Mouse (Mus musculus) cerebellum, adult 2 months (tissue): ENCODE data around the gene Gm28053.

Experiments used
- CTCF ChIP-seq: fragments of 200-500 bp; IDR thresholded peaks from 2 replicates; pipeline ENCODE4 v1.5.1; 2011; ENCODE audit warnings: low read depth, mild to moderate bottlenecking, control low read depth, low read length, moderate library complexity, borderline replicate concordance; ENCODE audit not compliant: insufficient read depth
- POLR2A ChIP-seq: fragments of 200-500 bp; IDR thresholded peaks from 2 replicates; pipeline ENCODE4 v1.6.1; 2011; ENCODE audit warnings: low read length, control low read depth, borderline replicate concordance; ENCODE audit not compliant: insufficient read depth

DNA sequence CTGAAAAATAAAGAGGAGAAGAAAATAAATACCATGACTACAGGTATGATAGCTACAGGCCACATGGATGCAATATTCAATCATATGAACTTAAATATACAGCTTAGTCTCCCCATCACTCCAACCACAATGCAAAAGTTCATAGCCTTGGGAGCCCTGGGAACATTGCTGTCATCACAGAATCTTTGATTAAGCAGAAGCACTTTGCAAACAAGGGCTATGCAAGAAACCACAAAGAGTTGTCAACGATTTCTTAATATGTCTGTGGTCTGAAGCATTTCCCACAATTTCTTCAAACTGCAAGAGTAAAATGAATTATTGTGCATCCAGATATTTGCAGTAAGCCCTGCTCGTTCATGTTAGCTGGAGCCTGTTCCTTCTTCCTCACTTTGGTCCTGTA, 18.6 kb downstream of the Gm28053 start:
- TF ChIP-seq CTCF: no peak
- no peak for TF ChIP-seq POLR2A
